Mouse (Mus musculus): ENCODE results near the gene Cadm2. TPM values are rescaled to one million over a fixed set of nuclear protein-coding genes. Genes with fewer than 3 reads are reported as not detected.
A peak's percentile ranks its signal among the peaks of the same experiment; 100 is the strongest.

Gene Cadm2
- polyA plus RNA-seq, 1 experiment from 2014 or later, result 70.7 TPM

- H3K9me3 ChIP-seq, result no peaks in the 10 kb centered on the region
- H3K4me1 ChIP-seq, result peaks cover 10% of the 10 kb centered on the region
- no peak overlapping the region for H3K9ac ChIP-seq
- no peak overlapping the region for H3K4me2 ChIP-seq
- no peaks in the 10 kb centered on the region for H3K36me3 ChIP-seq (replicated peaks)
- no peak for ATAC-seq (replicated peaks)
- H3K27ac ChIP-seq, result no peak overlapping the region
- no peak overlapping the region for H3K4me3 ChIP-seq
- WGBS, result 69% methylated on average over 6 of the region's 6 CpGs
- no peaks in the 10 kb centered on the region for H3K27me3 ChIP-seq (replicated peaks)
Measured at GRCm38 (mm10) chr16:67605661-67606060, 15.0 kb downstream of the Cadm2 start.

GRCm38 (mm10) chr16:67599981-67600380 lies 20.7 kb downstream of the Cadm2 start:
- Histone ChIP-seq H3K4me2 (0 out of 2 replicates have a peak overlapping the region, but pooled peaks have one; percentile 13), H3K27ac (0 out of 2 replicates have a peak overlapping the region, but pooled peaks have one; percentile 20), H3K36me3 (replicated peaks) (no peaks in the 10 kb centered on the region), H3K27me3 (replicated peaks) (no peaks in the 10 kb centered on the region), H3K9me3 (no peaks in the 10 kb centered on the region), H3K4me3 (no peak overlapping the region), H3K9ac (no peak overlapping the region), H3K4me1 (peaks cover 8% of the 10 kb centered on the region)
- ATAC-seq (replicated peaks), result peak; percentile 54; the same call in 1 of the 2 replicates
- 57% methylated on average over 9 of the region's 9 CpGs for WGBS

GRCm38 (mm10) chr16:67598841-67599240 lies 21.9 kb downstream of the Cadm2 start:
- 51% methylated on average over 4 of the region's 4 CpGs for WGBS
- Histone ChIP-seq H3K27ac (no peak overlapping the region), H3K4me1 (peaks cover 8% of the 10 kb centered on the region), H3K9me3 (no peaks in the 10 kb centered on the region), H3K9ac (no peak overlapping the region), H3K4me2 (no peak overlapping the region), H3K27me3 (replicated peaks) (no peaks in the 10 kb centered on the region), H3K36me3 (replicated peaks) (no peaks in the 10 kb centered on the region), H3K4me3 (no peak overlapping the region)
- no peak; the same call in 1 of the 2 replicates for ATAC-seq (replicated peaks)

GRCm38 (mm10) chr16:67591015-67591414 lies 29.7 kb downstream of the Cadm2 start:
- no peaks in the 10 kb centered on the region for H3K27me3 ChIP-seq (replicated peaks)
- H3K27ac ChIP-seq, result no peak overlapping the region
- H3K36me3 ChIP-seq (replicated peaks), result no peaks in the 10 kb centered on the region
- H3K9ac ChIP-seq, result no peak overlapping the region
- WGBS, result 88% methylated on average over 6 of the region's 6 CpGs
- H3K4me2 ChIP-seq, result no peak overlapping the region
- H3K9me3 ChIP-seq, result no peaks in the 10 kb centered on the region
- no peaks in the 10 kb centered on the region for H3K4me1 ChIP-seq
- no peak for ATAC-seq (replicated peaks)
- no peak overlapping the region for H3K4me3 ChIP-seq

- no peaks in the 10 kb centered on the region for H3K9me3 ChIP-seq
- H3K36me3 ChIP-seq (replicated peaks), result no peaks in the 10 kb centered on the region
- no peaks in the 10 kb centered on the region for H3K4me1 ChIP-seq
- no peak overlapping the region for H3K9ac ChIP-seq
- no peak overlapping the region for H3K4me2 ChIP-seq
- no peaks in the 10 kb centered on the region for H3K27me3 ChIP-seq (replicated peaks)
- 78% methylated on average over 11 of the region's 11 CpGs for WGBS
- H3K27ac ChIP-seq, result 0 out of 2 replicates have a peak overlapping the region, but pooled peaks have one; percentile 17
- no peak overlapping the region for H3K4me3 ChIP-seq
- ATAC-seq (replicated peaks), result no peak
Measured at GRCm38 (mm10) chr16:67578842-67579517, 41.7 kb downstream of the Cadm2 start.

GRCm38 (mm10) chr16:67575557-67575956 lies 45.2 kb downstream of the Cadm2 start:
- WGBS, result 55% methylated on average over 5 of the region's 5 CpGs
- no peak for ATAC-seq (replicated peaks)
- no peak overlapping the region for H3K4me3 ChIP-seq
- no peak overlapping the region for H3K4me2 ChIP-seq
- no peak overlapping the region for H3K9ac ChIP-seq
- H3K27ac ChIP-seq, result no peak overlapping the region
- no peaks in the 10 kb centered on the region for H3K27me3 ChIP-seq (replicated peaks)
- H3K36me3 ChIP-seq (replicated peaks), result no peaks in the 10 kb centered on the region
- H3K4me1 ChIP-seq, result no peaks in the 10 kb centered on the region
- no peaks in the 10 kb centered on the region for H3K9me3 ChIP-seq

- Histone ChIP-seq H3K4me1 (no peaks in the 10 kb centered on the region), H3K36me3 (replicated peaks) (no peaks in the 10 kb centered on the region), H3K27me3 (replicated peaks) (no peaks in the 10 kb centered on the region), H3K4me3 (no peak overlapping the region), H3K9ac (no peak overlapping the region), H3K9me3 (no peaks in the 10 kb centered on the region), H3K4me2 (no peak overlapping the region), H3K27ac (no peak overlapping the region)
- ATAC-seq (replicated peaks), result no peak
- WGBS, result 90% methylated on average over 1 of the region's 1 CpGs
Measured at GRCm38 (mm10) chr16:67526992-67527391, 93.7 kb downstream of the Cadm2 start.

GRCm38 (mm10) chr16:67524878-67525277 lies 95.8 kb downstream of the Cadm2 start:
- Histone ChIP-seq H3K4me1 (no peaks in the 10 kb centered on the region), H3K36me3 (replicated peaks) (no peaks in the 10 kb centered on the region), H3K4me3 (no peak overlapping the region), H3K27ac (no peak overlapping the region), H3K27me3 (replicated peaks) (no peaks in the 10 kb centered on the region), H3K9ac (no peak overlapping the region), H3K4me2 (no peak overlapping the region), H3K9me3 (no peaks in the 10 kb centered on the region)
- no peak for ATAC-seq (replicated peaks)
- WGBS, result 93% methylated on average over 1 of the region's 1 CpGs

- Histone ChIP-seq H3K9ac (no peak overlapping the region), H3K4me2 (no peak overlapping the region), H3K27ac (no peak overlapping the region), H3K9me3 (no peaks in the 10 kb centered on the region), H3K27me3 (replicated peaks) (no peaks in the 10 kb centered on the region), H3K4me3 (no peak overlapping the region), H3K4me1 (no peaks in the 10 kb centered on the region), H3K36me3 (replicated peaks) (no peaks in the 10 kb centered on the region)
- no peak for ATAC-seq (replicated peaks)
- WGBS, result 68% methylated on average over 3 of the region's 3 CpGs
Measured at GRCm38 (mm10) chr16:67518311-67518710, 102.4 kb downstream of the Cadm2 start.

- no peaks in the 10 kb centered on the region for H3K4me1 ChIP-seq
- H3K4me3 ChIP-seq, result no peak overlapping the region
- H3K4me2 ChIP-seq, result no peak overlapping the region
- H3K36me3 ChIP-seq (replicated peaks), result no peaks in the 10 kb centered on the region
- WGBS, result 87% methylated on average over 4 of the region's 4 CpGs
- H3K27me3 ChIP-seq (replicated peaks), result no peaks in the 10 kb centered on the region
- no peak overlapping the region for H3K27ac ChIP-seq
- no peaks in the 10 kb centered on the region for H3K9me3 ChIP-seq
- ATAC-seq (replicated peaks), result no peak
- H3K9ac ChIP-seq, result no peak overlapping the region
Measured at GRCm38 (mm10) chr16:67515549-67515948, 105.2 kb downstream of the Cadm2 start.

GRCm38 (mm10) chr16:67509079-67509478 lies 111.6 kb downstream of the Cadm2 start:
- Histone ChIP-seq H3K4me3 (no peak overlapping the region), H3K4me1 (no peaks in the 10 kb centered on the region), H3K36me3 (replicated peaks) (no peaks in the 10 kb centered on the region), H3K27ac (no peak overlapping the region), H3K9me3 (no peaks in the 10 kb centered on the region), H3K9ac (no peak overlapping the region), H3K4me2 (peak overlapping the region; percentile 6; the same call in 1 of the 2 replicates), H3K27me3 (replicated peaks) (no peaks in the 10 kb centered on the region)
- 60% methylated on average over 9 of the region's 9 CpGs for WGBS
- no peak for ATAC-seq (replicated peaks)

GRCm38 (mm10) chr16:67482542-67482941 lies 138.2 kb downstream of the Cadm2 start:
- H3K36me3 ChIP-seq (replicated peaks), result no peaks in the 10 kb centered on the region
- no peak overlapping the region for H3K4me2 ChIP-seq
- no peaks in the 10 kb centered on the region for H3K9me3 ChIP-seq
- H3K4me3 ChIP-seq, result no peak overlapping the region
- H3K9ac ChIP-seq, result no peak overlapping the region
- peaks cover 3% of the 10 kb centered on the region; the same call in 1 of the 2 replicates for H3K4me1 ChIP-seq
- peak overlapping the region; percentile 16; the same call in 1 of the 2 replicates for H3K27ac ChIP-seq
- WGBS, result 61% methylated on average over 7 of the region's 7 CpGs
- H3K27me3 ChIP-seq (replicated peaks), result no peaks in the 10 kb centered on the region
- ATAC-seq (replicated peaks), result no peak

- no peaks in the 10 kb centered on the region for H3K36me3 ChIP-seq (replicated peaks)
- no peak overlapping the region for H3K9ac ChIP-seq
- H3K27me3 ChIP-seq (replicated peaks), result no peaks in the 10 kb centered on the region
- H3K4me3 ChIP-seq, result no peak overlapping the region
- ATAC-seq (replicated peaks), result no peak
- WGBS, result 80% methylated on average over 3 of the region's 3 CpGs
- no peaks in the 10 kb centered on the region for H3K4me1 ChIP-seq
- no peak overlapping the region for H3K27ac ChIP-seq
- H3K9me3 ChIP-seq, result no peaks in the 10 kb centered on the region
- no peak overlapping the region for H3K4me2 ChIP-seq
Measured at GRCm38 (mm10) chr16:67467041-67467440, 153.7 kb downstream of the Cadm2 start.

Data from midbrain, embryonic 15.5 days (tissue).